ENCODE assay signal across 12 mouse cellular contexts in genomic region chr11:44685129-44685528, GRCm38 (mm10).
DNase-seq lines count a peak whose midpoint lies in the region; ATAC-seq and TF ChIP-seq lines count a peak whose summit lies in the region.
"Had no signal": no experiment of that assay in that cellular context is flagged by ENCODE, and none has a peak within 500 bp of the region (broad histone marks: within the 10 kb centered on the region; RNA-seq: fewer than 3 reads in every experiment).

No protein-coding gene starts in this region.

- no peaks in the 10 kb centered on the region for H3K9me3 ChIP-seq in heart, embryonic 15.5 days (replicated peaks)
- H3K9me3 ChIP-seq in neural tube, embryonic 11.5 days (ENCODE audit: control insufficient read depth, low read length), result no peaks in the 10 kb centered on the region
- no peaks in the 10 kb centered on the region for H3K9me3 ChIP-seq in intestine, postnatal 0 days (ENCODE audit: control insufficient read depth)
- H3K9me3 ChIP-seq: forebrain, embryonic 10.5 days; liver, embryonic 12.5 days had no signal

- WGBS in heart, embryonic 15.5 days, result 23% methylated on average over 3 of the region's 3 CpGs
- whole genome bisulfite sequencing in neural tube, embryonic 11.5 days, result 60% methylated on average over 3 of the region's 3 CpGs
- 58% methylated on average over 3 of the region's 3 CpGs for WGBS in intestine, postnatal 0 days

- no peak for TF ChIP-seq CTCF in intestine, postnatal 0 days (IDR thresholded peaks at IDR 0.05; ENCODE audit: low read depth)

- no peak for ATAC-seq in heart, embryonic 15.5 days (replicated peaks; ENCODE audit: insufficient number of reproducible peaks, insufficient read depth, low FRiP score, low read depth)
- no peak for ATAC-seq in neural tube, embryonic 11.5 days (ENCODE audit: insufficient read depth, low FRiP score, low TSS enrichment)
- no peak for ATAC-seq in intestine, postnatal 0 days
- ATAC-seq: CD4-positive, CD25-positive, alpha-beta regulatory T cell, adult 4 months; liver, embryonic 12.5 days had no signal

- no peaks in the 10 kb centered on the region for H3K27me3 ChIP-seq in heart, embryonic 15.5 days
- no peaks in the 10 kb centered on the region for H3K27me3 ChIP-seq in neural tube, embryonic 11.5 days (ENCODE audit: control insufficient read depth, insufficient read depth, low read length)
- H3K27me3 ChIP-seq in intestine, postnatal 0 days (replicated peaks; ENCODE audit: control insufficient read depth, insufficient read depth, low read length), result no peaks in the 10 kb centered on the region
- H3K27me3 ChIP-seq: liver, embryonic 12.5 days had no signal

- no peak overlapping the region for H3K9ac ChIP-seq in heart, embryonic 15.5 days
- no peak overlapping the region for H3K9ac ChIP-seq in neural tube, embryonic 11.5 days (ENCODE audit: low read length)
- H3K9ac ChIP-seq in intestine, postnatal 0 days (ENCODE audit: low read depth, low read length), result no peak overlapping the region
- H3K9ac ChIP-seq: liver, embryonic 12.5 days had no signal

- H3K36me3 ChIP-seq in heart, embryonic 15.5 days, result no peaks in the 10 kb centered on the region
- H3K36me3 ChIP-seq in neural tube, embryonic 11.5 days (ENCODE audit: control insufficient read depth, insufficient read depth, low read length), result no peaks in the 10 kb centered on the region
- no peaks in the 10 kb centered on the region for H3K36me3 ChIP-seq in intestine, postnatal 0 days (ENCODE audit: control insufficient read depth, insufficient read depth)
- H3K36me3 ChIP-seq: forebrain, embryonic 10.5 days; liver, embryonic 12.5 days had no signal

- H3K27ac ChIP-seq in heart, embryonic 15.5 days, result peak overlapping the region; percentile 68
- H3K27ac ChIP-seq in neural tube, embryonic 11.5 days (ENCODE audit: low read depth, low read length), result peak overlapping the region; percentile 15; the same call in 1 of the 2 replicates
- 0 out of 2 replicates have a peak overlapping the region, but pooled peaks have one; percentile 31 for H3K27ac ChIP-seq in intestine, postnatal 0 days (ENCODE audit: low read depth, low read length)
- H3K27ac ChIP-seq: liver, embryonic 12.5 days had no signal

- H3K4me3 ChIP-seq in heart, embryonic 15.5 days, result no peak overlapping the region
- no peak overlapping the region for H3K4me3 ChIP-seq in neural tube, embryonic 11.5 days (ENCODE audit: low read depth, low read length)
- H3K4me3 ChIP-seq in intestine, postnatal 0 days (ENCODE audit: low read depth, low read length), result no peak overlapping the region
- H3K4me3 ChIP-seq: forebrain, embryonic 10.5 days; liver, embryonic 12.5 days had no signal

- H3K4me2 ChIP-seq in heart, embryonic 15.5 days, result peak overlapping the region; percentile 38
- H3K4me2 ChIP-seq in neural tube, embryonic 11.5 days (ENCODE audit: low read depth), result no peak overlapping the region
- no peak overlapping the region for H3K4me2 ChIP-seq in intestine, postnatal 0 days (replicated peaks; ENCODE audit: low read depth)

- peaks cover 22% of the 10 kb centered on the region for H3K4me1 ChIP-seq in heart, embryonic 15.5 days (replicated peaks)
- H3K4me1 ChIP-seq in neural tube, embryonic 11.5 days (ENCODE audit: control insufficient read depth, insufficient read depth, low read length), result peaks cover 25% of the 10 kb centered on the region
- H3K4me1 ChIP-seq in intestine, postnatal 0 days (replicated peaks; ENCODE audit: control insufficient read depth, insufficient read depth, low read length), result no peaks in the 10 kb centered on the region

- DNase-seq in heart, adult 18-20 months, result no peak
- peak; percentile 7 for DNase-seq in neural tube, embryonic 11.5 days (ENCODE audit: low spot score)
- no peak for DNase-seq in neural tube, embryonic 10.5 days (ENCODE audit: extremely low spot score, low spot score)
- no peak for DNase-seq in urinary bladder, postnatal 14 days (ENCODE audit: low spot score)
- no peak for DNase-seq in right cerebral cortex, postnatal 4 days
- DNase-seq in adrenal gland, postnatal 36 days, result no peak
- DNase-seq: cerebellum, postnatal 36 days had no signal

Comparison
In these comparisons a context has a peak if more than half of its experiments do, and no peak if none do; other contexts are left out.
1. H3K27ac ChIP-seq: peak in every context shown above with its lines; median percentile 68 in heart, embryonic 15.5 days; 31 in intestine, postnatal 0 days; 15 in neural tube, embryonic 11.5 days.